Mouse (Mus musculus): Measurements from ENCODE around the gene Galntl6. TPM values are rescaled to one million over a fixed set of nuclear protein-coding genes. Genes with fewer than 3 reads are reported as not detected.
"Not testable (repeated sequence)": the region's sequence is repeated elsewhere in the genome, so short reads cannot be mapped to it uniquely, and the experiment has no call there.

Gene Galntl6
- polyA plus RNA-seq, 1 experiment from 2014 or later = 0.33 TPM

GRCm38 (mm10) chr8:57779551-57779950 lies 1132.9 kb downstream of the Galntl6 start:
- DNase-seq (ENCODE audit: low spot score, missing footprints) (no peak), ATAC-seq (ENCODE audit: low FRiP score) (no peak)
- H3K27ac ChIP-seq (ENCODE audit: low read depth, low read length) = no peak overlapping the region
- no peak overlapping the region for H3K4me3 ChIP-seq (ENCODE audit: low read depth, low read length)
- no peak overlapping the region for H3K9ac ChIP-seq (ENCODE audit: low read length)
- H3K4me2 ChIP-seq = no peak overlapping the region
- 88% methylated on average over 7 of the region's 7 CpGs for WGBS
- H3K27me3 ChIP-seq (ENCODE audit: control insufficient read depth, insufficient read depth, low read length) = no peaks in the 10 kb centered on the region
- H3K9me3 ChIP-seq (ENCODE audit: control insufficient read depth, low read length) = no peaks in the 10 kb centered on the region
- H3K4me1 ChIP-seq (ENCODE audit: control insufficient read depth, insufficient read depth, low read length) = no peaks in the 10 kb centered on the region
- H3K36me3 ChIP-seq (ENCODE audit: control insufficient read depth, insufficient read depth, low read length) = no peaks in the 10 kb centered on the region

GRCm38 (mm10) chr8:57777988-57778721 lies 1134.3 kb downstream of the Galntl6 start:
- WGBS = 77% methylated on average over 7 of the region's 7 CpGs
- DNase-seq (ENCODE audit: low spot score, missing footprints) (no peak), ATAC-seq (ENCODE audit: low FRiP score) (no peak)
- no peaks in the 10 kb centered on the region for H3K4me1 ChIP-seq (ENCODE audit: control insufficient read depth, insufficient read depth, low read length)
- H3K36me3 ChIP-seq (ENCODE audit: control insufficient read depth, insufficient read depth, low read length) = no peaks in the 10 kb centered on the region
- no peaks in the 10 kb centered on the region for H3K9me3 ChIP-seq (ENCODE audit: control insufficient read depth, low read length)
- H3K27me3 ChIP-seq (ENCODE audit: control insufficient read depth, insufficient read depth, low read length) = no peaks in the 10 kb centered on the region
- H3K4me2 ChIP-seq = no peak overlapping the region
- no peak overlapping the region for H3K27ac ChIP-seq (ENCODE audit: low read depth, low read length)
- H3K4me3 ChIP-seq (ENCODE audit: low read depth, low read length) = no peak overlapping the region
- no peak overlapping the region for H3K9ac ChIP-seq (ENCODE audit: low read length)

GRCm38 (mm10) chr8:57776723-57777122 lies 1135.7 kb downstream of the Galntl6 start:
- no peaks in the 10 kb centered on the region for H3K36me3 ChIP-seq (ENCODE audit: control insufficient read depth, insufficient read depth, low read length)
- 53% methylated on average over 7 of the region's 7 CpGs for WGBS
- DNase-seq (ENCODE audit: low spot score, missing footprints) (no peak), ATAC-seq (ENCODE audit: low FRiP score) (no peak)
- no peak overlapping the region for H3K4me3 ChIP-seq (ENCODE audit: low read depth, low read length)
- no peaks in the 10 kb centered on the region for H3K27me3 ChIP-seq (ENCODE audit: control insufficient read depth, insufficient read depth, low read length)
- no peaks in the 10 kb centered on the region for H3K9me3 ChIP-seq (ENCODE audit: control insufficient read depth, low read length)
- no peak overlapping the region for H3K27ac ChIP-seq (ENCODE audit: low read depth, low read length)
- no peaks in the 10 kb centered on the region for H3K4me1 ChIP-seq (ENCODE audit: control insufficient read depth, insufficient read depth, low read length)
- no peak overlapping the region for H3K9ac ChIP-seq (ENCODE audit: low read length)
- no peak overlapping the region for H3K4me2 ChIP-seq

- H3K4me2 ChIP-seq = no peak overlapping the region
- H3K9me3 ChIP-seq (ENCODE audit: control insufficient read depth, low read length) = no peaks in the 10 kb centered on the region
- H3K9ac ChIP-seq (ENCODE audit: low read length) = no peak overlapping the region
- H3K27me3 ChIP-seq (ENCODE audit: control insufficient read depth, insufficient read depth, low read length) = no peaks in the 10 kb centered on the region
- H3K36me3 ChIP-seq (ENCODE audit: control insufficient read depth, insufficient read depth, low read length) = no peaks in the 10 kb centered on the region
- no peaks in the 10 kb centered on the region for H3K4me1 ChIP-seq (ENCODE audit: control insufficient read depth, insufficient read depth, low read length)
- DNase-seq (ENCODE audit: low spot score, missing footprints) (no peak), ATAC-seq (ENCODE audit: low FRiP score) (peak; percentile 50)
- 34% methylated on average over 12 of the region's 12 CpGs for WGBS
- no peak overlapping the region for H3K4me3 ChIP-seq (ENCODE audit: low read depth, low read length)
- H3K27ac ChIP-seq (ENCODE audit: low read depth, low read length) = no peak overlapping the region
Measured at GRCm38 (mm10) chr8:57772732-57773265, 1139.6 kb downstream of the Galntl6 start.

GRCm38 (mm10) chr8:57767541-57767940 lies 1144.9 kb downstream of the Galntl6 start:
- WGBS = 26% methylated on average over 2 of the region's 2 CpGs
- Histone ChIP-seq H3K36me3 (ENCODE audit: control insufficient read depth, insufficient read depth, low read length) (no peaks in the 10 kb centered on the region), H3K4me3 (ENCODE audit: low read depth, low read length) (no peak overlapping the region), H3K4me2 (no peak overlapping the region), H3K27me3 (ENCODE audit: control insufficient read depth, insufficient read depth, low read length) (no peaks in the 10 kb centered on the region), H3K9me3 (ENCODE audit: control insufficient read depth, low read length) (no peaks in the 10 kb centered on the region), H3K9ac (ENCODE audit: low read length) (no peak overlapping the region), H3K4me1 (ENCODE audit: control insufficient read depth, insufficient read depth, low read length) (no peaks in the 10 kb centered on the region; the same call in 1 of the 2 replicates), H3K27ac (ENCODE audit: low read depth, low read length) (no peak overlapping the region)
- DNase-seq (ENCODE audit: low spot score, missing footprints) (peak; percentile 81), ATAC-seq (ENCODE audit: low FRiP score) (peak; percentile 35; the same call in 1 of the 2 replicates)

- Histone ChIP-seq H3K9ac (ENCODE audit: low read length) (no peak overlapping the region), H3K36me3 (ENCODE audit: control insufficient read depth, insufficient read depth, low read length) (no peaks in the 10 kb centered on the region), H3K27ac (ENCODE audit: low read depth, low read length) (no peak overlapping the region), H3K4me1 (ENCODE audit: control insufficient read depth, insufficient read depth, low read length) (no peaks in the 10 kb centered on the region; the same call in 1 of the 2 replicates), H3K9me3 (ENCODE audit: control insufficient read depth, low read length) (no peaks in the 10 kb centered on the region), H3K4me2 (peak overlapping the region; percentile 29), H3K27me3 (ENCODE audit: control insufficient read depth, insufficient read depth, low read length) (no peaks in the 10 kb centered on the region), H3K4me3 (ENCODE audit: low read depth, low read length) (no peak overlapping the region)
- peak; percentile 88 for DNase-seq (ENCODE audit: low spot score, missing footprints)
- WGBS = 46% methylated on average over 10 of the region's 10 CpGs
- peak; percentile 18; the same call in 1 of the 2 replicates for ATAC-seq (ENCODE audit: low FRiP score)
Measured at GRCm38 (mm10) chr8:57766471-57767065, 1145.9 kb downstream of the Galntl6 start.

GRCm38 (mm10) chr8:57765726-57766351 lies 1146.6 kb downstream of the Galntl6 start:
- DNase-seq (ENCODE audit: low spot score, missing footprints) (peak; percentile 90), ATAC-seq (ENCODE audit: low FRiP score) (0 out of 2 replicates have a peak, but pooled peaks have one; percentile 19)
- H3K36me3 ChIP-seq (ENCODE audit: control insufficient read depth, insufficient read depth, low read length) = no peaks in the 10 kb centered on the region
- WGBS = 22% methylated on average over 13 of the region's 13 CpGs
- no peak overlapping the region for H3K27ac ChIP-seq (ENCODE audit: low read depth, low read length)
- H3K27me3 ChIP-seq (ENCODE audit: control insufficient read depth, insufficient read depth, low read length) = no peaks in the 10 kb centered on the region
- no peaks in the 10 kb centered on the region for H3K9me3 ChIP-seq (ENCODE audit: control insufficient read depth, low read length)
- H3K4me2 ChIP-seq = peak overlapping the region; percentile 29
- no peaks in the 10 kb centered on the region; the same call in 1 of the 2 replicates for H3K4me1 ChIP-seq (ENCODE audit: control insufficient read depth, insufficient read depth, low read length)
- H3K9ac ChIP-seq (ENCODE audit: low read length) = no peak overlapping the region
- H3K4me3 ChIP-seq (ENCODE audit: low read depth, low read length) = no peak overlapping the region

- Histone ChIP-seq H3K27ac (ENCODE audit: low read depth, low read length) (no peak overlapping the region), H3K4me1 (ENCODE audit: control insufficient read depth, insufficient read depth, low read length) (no peaks in the 10 kb centered on the region; the same call in 1 of the 2 replicates), H3K4me3 (ENCODE audit: low read depth, low read length) (no peak overlapping the region), H3K36me3 (ENCODE audit: control insufficient read depth, insufficient read depth, low read length) (no peaks in the 10 kb centered on the region), H3K9me3 (ENCODE audit: control insufficient read depth, low read length) (no peaks in the 10 kb centered on the region), H3K9ac (ENCODE audit: low read length) (no peak overlapping the region), H3K4me2 (no peak overlapping the region), H3K27me3 (ENCODE audit: control insufficient read depth, insufficient read depth, low read length) (no peaks in the 10 kb centered on the region)
- ATAC-seq (ENCODE audit: low FRiP score) = no peak
- DNase-seq (ENCODE audit: low spot score, missing footprints) = peak; percentile 84
- 75% methylated on average over 4 of the region's 4 CpGs for WGBS
Measured at GRCm38 (mm10) chr8:57765192-57765591, 1147.2 kb downstream of the Galntl6 start.

- not testable (repeated sequence) for H3K4me3 ChIP-seq (ENCODE audit: low read depth, low read length); H3K9me3 ChIP-seq (ENCODE audit: control insufficient read depth, low read length); DNase-seq (ENCODE audit: low spot score, missing footprints); H3K27ac ChIP-seq (ENCODE audit: low read depth, low read length); H3K9ac ChIP-seq (ENCODE audit: low read length); H3K36me3 ChIP-seq (ENCODE audit: control insufficient read depth, insufficient read depth, low read length); ATAC-seq (ENCODE audit: low FRiP score); H3K4me2 ChIP-seq; H3K4me1 ChIP-seq (ENCODE audit: control insufficient read depth, insufficient read depth, low read length); H3K27me3 ChIP-seq (ENCODE audit: control insufficient read depth, insufficient read depth, low read length)
- WGBS = 80% methylated on average over 2 of the region's 2 CpGs
Measured at GRCm38 (mm10) chr8:57762622-57763021, 1149.8 kb downstream of the Galntl6 start.
